Mouse (Mus musculus): Measurements from ENCODE around the gene Cfap58.

GRCm38 (mm10) chr19:48039554-48039953, 102.1 kb downstream of the Cfap58 start:
- no peak for TF ChIP-seq CTCF (IDR thresholded peaks at IDR 0.05; ENCODE audit: borderline replicate concordance, control insufficient read depth, extremely low read depth, insufficient read depth, low read length, poor library complexity)
- no peak for TF ChIP-seq POLR2A (IDR thresholded peaks at IDR 0.05; ENCODE audit: control insufficient read depth, extremely low read depth, insufficient read depth, low read length, poor library complexity)

Data from thymus, adult 2 months (tissue).